Mouse (Mus musculus): ENCODE results near the gene Gabrb3.

DNA sequence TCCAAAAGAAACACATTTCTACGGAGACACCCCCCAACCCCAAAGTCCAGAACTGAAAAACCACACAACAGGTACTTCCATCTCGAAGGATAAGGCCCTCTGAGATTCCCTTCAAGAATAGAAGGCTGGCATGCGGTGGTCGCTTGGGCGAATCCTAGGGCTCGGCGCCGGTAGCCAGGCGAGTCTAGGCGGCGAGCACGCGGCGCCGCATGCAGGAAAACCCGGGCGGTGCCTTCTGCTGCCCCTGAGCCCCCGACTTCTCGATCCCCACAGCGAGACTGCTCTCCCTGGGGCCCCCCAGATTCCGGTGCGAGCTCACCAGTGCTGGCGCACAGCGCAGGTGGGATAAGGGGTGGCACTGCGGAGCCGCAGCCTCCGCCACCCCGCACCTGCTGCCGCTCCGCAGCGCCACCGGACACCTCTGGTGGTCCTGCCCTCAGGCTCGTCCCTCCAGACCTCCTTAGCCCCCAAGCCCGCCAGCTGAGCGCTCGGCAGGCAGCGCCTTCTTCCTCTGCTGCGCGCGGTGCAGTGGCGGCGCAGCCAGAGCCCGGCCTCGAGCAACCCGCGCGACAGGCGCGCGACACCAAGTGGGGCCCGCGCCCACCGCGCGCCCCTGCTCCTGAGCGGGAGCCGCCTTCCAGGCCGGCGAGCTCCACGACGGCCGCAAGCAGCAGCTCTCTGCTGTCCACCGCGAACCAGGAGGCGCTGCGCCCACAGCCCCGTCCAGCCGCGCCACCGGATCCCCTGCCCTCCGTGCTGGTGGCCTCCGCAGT lies 89.6 kb downstream of the Gabrb3 start:
- TF ChIP-seq POLR2A (IDR thresholded peaks at IDR 0.05; ENCODE audit: borderline replicate concordance, extremely low read depth, insufficient read depth, insufficient read length, poor library complexity, severe bottlenecking) (no peak), CTCF (IDR thresholded peaks at IDR 0.05; ENCODE audit: borderline replicate concordance, extremely low read depth, insufficient read depth, insufficient read length) (no peak)
